Mouse (Mus musculus) forebrain, postnatal 0 days (tissue): ENCODE data around the gene Il12rb1. TPM values are rescaled to one million over a fixed set of nuclear protein-coding genes. Genes with fewer than 3 reads are reported as not detected.
A peak's percentile ranks its signal among the peaks of the same experiment; 100 is the strongest.

Experiments used
- ATAC-seq: fragments of 200-750 bp; cut with Nextera tagmentation; 2 replicates; pipeline ENCODE4 v1.8.0; 2017; ENCODE audit warnings: mild to moderate bottlenecking, moderate library complexity
- DNase-seq: peaks from one replicate; pipeline ENCODE4 v3.0.0-alpha.2; 2015
- H3K27ac ChIP-seq: fragments of 300-500 bp; sonication (generic); 2 replicates; pipeline ENCODE4 v1.5.1; 2014; ENCODE audit warnings: low read depth, mild to moderate bottlenecking, antibody characterized with exemption, low read length, moderate library complexity, mixed read lengths
- H3K27me3 ChIP-seq: fragments of 300-500 bp; sonication (generic); 2 replicates; pipeline ENCODE4 v1.6.1; 2014; ENCODE audit warnings: mild to moderate bottlenecking, low read length, mixed read lengths; ENCODE audit not compliant: insufficient read depth
- H3K36me3 ChIP-seq: fragments of 300-500 bp; sonication (generic); 2 replicates; pipeline ENCODE4 v1.6.1; 2014; ENCODE audit warnings: mild to moderate bottlenecking, moderate library complexity; ENCODE audit not compliant: insufficient read depth
- H3K4me1 ChIP-seq: fragments of 300-500 bp; sonication (generic); 2 replicates; pipeline ENCODE4 v1.6.1; 2014; ENCODE audit warnings: antibody characterized with exemption; ENCODE audit not compliant: insufficient read depth
- H3K4me2 ChIP-seq: fragments of 300-500 bp; sonication (generic); 2 replicates; pipeline ENCODE4 v1.6.1; 2014; ENCODE audit warnings: low read depth, mild to moderate bottlenecking, moderate library complexity
- H3K4me3 ChIP-seq: fragments of 300-500 bp; sonication (generic); 2 replicates; pipeline ENCODE4 v1.5.1; 2014; ENCODE audit warnings: low read depth, low read length, mixed read lengths
- H3K9ac ChIP-seq: fragments of 300-500 bp; sonication (generic); 2 replicates; pipeline ENCODE4 v1.6.1; 2014; ENCODE audit warnings: mild to moderate bottlenecking
- H3K9me3 ChIP-seq: fragments of 300-500 bp; sonication (generic); 2 replicates; pipeline ENCODE4 v1.6.1; 2016; ENCODE audit warnings: low read length
- CTCF ChIP-seq: sonication (generic); IDR thresholded peaks from 2 replicates; pipeline ENCODE4 v1.5.1; 2016; ENCODE audit warnings: antibody characterized with exemption, control low read depth, low read depth
- WGBS: fragments of 180-500 bp; shearing (Covaris S2); extraction: QIAGEN DNeasy Blood & Tissue Kit; methylation state at CpG from one replicate; pipeline ENCODE4 v1.1.7; 2014; 5-methylcytosine and 5-hydroxymethylcytosine counted together
- polyA plus RNA-seq: library from polyadenylated mRNA; unstranded; fragments of >200 nt; fragmentation: Nextera tagmentation; extraction: Ambion mirVana; gene quantifications from 2 replicates; pipeline ENCODE4 v1.2.1, GENCODE M21; 2015
- total RNA-seq: library from RNA; depleted of rRNA; stranded (reverse); fragments of >200 nt; gene quantifications from 2 replicates; pipeline ENCODE4 v1.2.3, GENCODE M21; 2014

The Il12rb1 gene
- total and polyA plus RNA-seq, 2 experiments from 2014 or later, result 0.05 TPM; not detected in 1

DNA sequence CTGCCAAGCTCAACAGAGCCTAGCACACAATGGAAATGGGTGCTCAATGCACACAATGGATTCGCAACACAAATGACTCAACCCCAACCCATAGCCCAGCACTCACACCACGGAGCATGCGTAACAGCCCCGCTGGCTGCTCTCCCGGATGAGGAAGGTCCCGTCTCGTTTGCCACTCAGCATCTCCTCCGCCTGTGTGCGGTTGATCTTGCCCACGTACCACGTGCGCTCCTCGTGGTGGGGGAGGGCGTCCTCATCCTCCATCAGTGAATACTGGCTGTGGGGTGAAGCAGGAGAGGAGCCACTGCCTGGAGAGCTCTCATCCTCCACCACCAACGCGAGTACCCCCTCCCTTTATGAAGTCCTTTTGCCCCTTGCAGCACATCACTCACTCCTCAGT, 39.3 kb upstream of the Il12rb1 start:
- peaks cover 61% of the 10 kb centered on the region for H3K36me3 ChIP-seq

DNA sequence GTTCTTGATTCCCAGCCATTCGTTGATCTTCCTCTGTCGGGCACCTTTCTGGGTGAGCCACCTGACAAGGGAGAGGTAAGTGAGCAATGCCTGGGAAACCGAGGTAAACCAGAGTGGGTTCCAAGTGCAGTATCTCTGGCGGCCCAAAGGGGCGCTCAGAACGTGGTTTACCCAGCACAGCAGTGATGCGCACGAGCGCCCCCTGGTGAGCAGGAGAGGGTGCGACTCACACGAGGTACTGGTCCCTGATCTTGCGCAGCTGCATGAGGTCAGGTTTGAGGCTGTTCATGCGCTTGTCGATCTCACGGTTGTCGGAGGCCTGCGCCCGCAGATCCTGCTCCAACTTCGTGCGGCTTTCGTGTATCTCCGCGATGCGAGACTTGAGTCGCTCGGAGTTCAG, 38.9 kb upstream of the Il12rb1 start:
- Histone ChIP-seq H3K4me2 (no peak overlapping the region), H3K9me3 (no peaks in the 10 kb centered on the region), H3K4me1 (peaks cover 8% of the 10 kb centered on the region; the same call in 1 of the 2 replicates), H3K36me3 (peaks cover 64% of the 10 kb centered on the region), H3K4me3 (no peak overlapping the region), H3K27ac (no peak overlapping the region), H3K27me3 (no peaks in the 10 kb centered on the region; the same call in 1 of the 2 replicates), H3K9ac (no peak overlapping the region)
- DNase-seq, result peak; percentile 97
- ATAC-seq, result peak; percentile 90
- WGBS, result 7% methylated on average over 26 of the region's 26 CpGs
- peak; percentile 100 for TF ChIP-seq CTCF

More for the DNA sequence above, 39.3 kb upstream of the Il12rb1 start:
- H3K4me2 ChIP-seq, result no peak overlapping the region
- H3K27ac ChIP-seq, result no peak overlapping the region
- WGBS, result 80% methylated on average over 16 of the region's 16 CpGs
- H3K27me3 ChIP-seq, result no peaks in the 10 kb centered on the region; the same call in 1 of the 2 replicates
- H3K4me1 ChIP-seq, result 0 out of 2 replicates have a peak, but pooled peaks cover 5% of the 10 kb centered on the region
- H3K9ac ChIP-seq, result no peak overlapping the region
- TF ChIP-seq CTCF, result no peak
- no peaks in the 10 kb centered on the region for H3K9me3 ChIP-seq
- no peak overlapping the region for H3K4me3 ChIP-seq
- DNase-seq (no peak), ATAC-seq (peak; percentile 1; the same call in 1 of the 2 replicates)

DNA sequence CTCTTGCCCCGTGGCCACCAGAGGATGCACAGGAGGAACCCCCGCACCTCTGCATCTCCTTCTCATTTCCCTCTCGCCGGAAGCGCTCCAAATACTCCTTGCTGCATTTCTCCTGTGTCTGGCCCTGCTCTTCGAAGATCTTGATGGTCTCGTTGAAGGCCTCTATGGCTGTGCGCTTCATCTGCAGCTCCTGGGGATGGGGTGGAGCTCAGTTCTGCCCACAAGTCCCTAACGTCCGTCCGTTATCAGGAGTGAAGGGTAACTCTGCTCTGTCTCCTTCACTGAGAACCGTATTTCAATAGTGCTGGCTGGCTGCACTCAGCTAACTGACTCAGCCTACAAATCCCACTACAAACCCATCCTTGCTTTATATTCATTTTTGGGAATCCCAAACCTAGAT, 38.4 kb upstream of the Il12rb1 start:
- no peak for ATAC-seq
- Histone ChIP-seq H3K36me3 (peaks cover 69% of the 10 kb centered on the region), H3K4me2 (no peak overlapping the region), H3K27ac (no peak overlapping the region), H3K4me3 (no peak overlapping the region), H3K9ac (no peak overlapping the region), H3K27me3 (no peaks in the 10 kb centered on the region; the same call in 1 of the 2 replicates), H3K9me3 (no peaks in the 10 kb centered on the region), H3K4me1 (peaks cover 10% of the 10 kb centered on the region; the same call in 1 of the 2 replicates)
- DNase-seq, result no peak
- 75% methylated on average over 12 of the region's 12 CpGs for WGBS
- TF ChIP-seq CTCF, result no peak

DNA sequence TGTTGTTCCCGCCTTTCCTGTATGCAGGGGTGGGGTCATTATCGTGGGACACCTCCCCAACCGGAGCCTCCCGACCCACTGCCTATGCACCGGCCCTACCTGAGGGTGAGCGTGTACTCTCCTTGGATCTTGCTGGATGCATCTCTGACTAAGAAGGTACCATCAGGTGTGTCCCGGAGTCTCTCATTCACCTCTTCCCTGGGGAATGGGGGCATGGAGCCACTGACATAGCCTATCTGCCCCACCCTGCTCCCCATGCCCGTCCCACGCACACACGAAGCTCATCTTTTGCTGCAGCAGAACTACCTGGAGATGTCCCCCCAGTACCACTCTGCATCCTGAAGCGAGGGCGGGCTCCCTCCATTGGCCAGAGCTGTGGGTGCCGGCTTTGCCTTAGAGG, 37.5 kb upstream of the Il12rb1 start:
- Histone ChIP-seq H3K27ac (no peak overlapping the region), H3K4me1 (peaks cover 19% of the 10 kb centered on the region; the same call in 1 of the 2 replicates), H3K27me3 (no peaks in the 10 kb centered on the region; the same call in 1 of the 2 replicates), H3K4me3 (no peak overlapping the region), H3K9me3 (no peaks in the 10 kb centered on the region), H3K36me3 (peaks cover 71% of the 10 kb centered on the region), H3K4me2 (no peak overlapping the region), H3K9ac (no peak overlapping the region)
- ATAC-seq (no peak), DNase-seq (no peak)
- no peak for TF ChIP-seq CTCF
- 94% methylated on average over 13 of the region's 13 CpGs for WGBS

DNA sequence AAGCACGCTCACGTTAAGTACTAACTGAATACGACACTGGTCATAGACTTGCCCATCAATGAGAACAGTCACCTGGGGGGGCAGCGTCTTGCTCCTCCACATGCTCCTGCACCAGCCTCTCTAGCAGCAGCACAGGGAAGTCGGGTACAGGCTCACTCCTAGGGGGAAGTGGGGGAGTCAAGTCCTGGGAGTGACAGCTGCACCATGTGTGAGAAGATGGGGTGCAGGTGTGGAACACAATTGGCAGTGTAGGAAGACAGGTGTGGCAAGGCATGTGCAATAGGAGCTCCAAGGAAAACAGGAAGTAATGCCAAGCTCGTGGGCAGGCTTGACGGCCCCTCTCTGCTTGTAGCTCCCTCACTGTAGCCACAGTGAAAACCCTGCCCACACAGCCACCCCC, 37.0 kb upstream of the Il12rb1 start:
- ATAC-seq, result no peak
- Histone ChIP-seq H3K4me1 (peaks cover 20% of the 10 kb centered on the region; the same call in 1 of the 2 replicates), H3K27ac (no peak overlapping the region), H3K4me3 (no peak overlapping the region), H3K27me3 (no peaks in the 10 kb centered on the region), H3K9me3 (no peaks in the 10 kb centered on the region), H3K9ac (no peak overlapping the region), H3K4me2 (no peak overlapping the region), H3K36me3 (peaks cover 71% of the 10 kb centered on the region)
- TF ChIP-seq CTCF, result no peak
- no peak for DNase-seq
- 89% methylated on average over 7 of the region's 7 CpGs for WGBS

DNA sequence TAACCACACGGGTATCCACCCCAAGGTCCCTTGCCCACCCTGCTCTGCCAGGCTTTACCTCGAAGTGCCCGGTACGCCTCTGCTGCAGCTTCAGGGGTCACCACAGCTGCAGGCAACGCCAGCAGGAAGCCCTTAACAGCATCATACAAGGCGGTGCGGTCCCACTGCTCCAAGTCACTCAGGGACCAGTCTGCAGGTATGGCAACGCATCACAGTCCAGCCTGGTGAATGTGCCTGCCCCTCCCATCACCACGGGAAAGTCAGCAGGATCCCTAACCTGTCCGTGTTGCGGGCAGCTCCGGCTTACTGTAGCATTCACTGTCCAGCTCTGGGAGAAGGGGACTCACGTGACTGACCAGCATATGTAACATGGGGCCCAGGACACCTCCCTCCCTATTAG, 36.2 kb upstream of the Il12rb1 start:
- no peaks in the 10 kb centered on the region for H3K9me3 ChIP-seq

DNA sequence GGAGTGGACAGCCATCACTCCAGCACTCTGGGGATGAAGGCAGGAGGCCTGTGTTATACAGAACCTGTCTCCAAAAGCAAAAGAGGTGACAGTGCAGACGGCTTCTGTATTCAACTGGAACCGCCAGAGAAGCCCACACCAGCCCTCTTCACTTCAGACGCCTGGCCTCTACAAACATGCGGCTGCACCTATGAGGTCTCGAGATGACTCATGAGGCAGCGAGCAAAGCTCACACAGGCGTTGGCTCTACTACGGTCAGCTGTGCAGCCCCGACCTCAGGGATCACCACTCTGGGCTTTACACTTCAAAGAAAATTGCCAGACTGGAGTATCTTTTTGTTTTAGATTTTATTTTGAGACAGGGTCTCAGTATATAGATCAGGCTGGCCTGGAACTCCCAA, 35.4 kb upstream of the Il12rb1 start:
- DNase-seq, result no peak
- Histone ChIP-seq H3K4me3 (no peak overlapping the region), H3K27me3 (no peaks in the 10 kb centered on the region), H3K4me2 (no peak overlapping the region), H3K27ac (no peak overlapping the region), H3K4me1 (peaks cover 20% of the 10 kb centered on the region), H3K36me3 (peaks cover 62% of the 10 kb centered on the region), H3K9ac (peak overlapping the region; percentile 100; the same call in 1 of the 2 replicates), H3K9me3 (no peaks in the 10 kb centered on the region)
- no peak for ATAC-seq
- TF ChIP-seq CTCF, result no peak
- WGBS, result 87% methylated on average over 9 of the region's 9 CpGs

More for the DNA sequence above, 36.2 kb upstream of the Il12rb1 start:
- H3K4me3 ChIP-seq, result no peak overlapping the region
- DNase-seq, result no peak
- no peak overlapping the region for H3K4me2 ChIP-seq
- H3K27me3 ChIP-seq, result no peaks in the 10 kb centered on the region
- H3K4me1 ChIP-seq, result peaks cover 16% of the 10 kb centered on the region; the same call in 1 of the 2 replicates
- H3K27ac ChIP-seq, result no peak overlapping the region
- ATAC-seq, result no peak
- TF ChIP-seq CTCF, result no peak
- WGBS, result 93% methylated on average over 13 of the region's 13 CpGs
- peaks cover 70% of the 10 kb centered on the region for H3K36me3 ChIP-seq
- H3K9ac ChIP-seq, result no peak overlapping the region
